Mouse (Mus musculus) thymus, adult 2 months (tissue): ENCODE results near the gene 4930578C19Rik.

Source experiments
- CTCF ChIP-seq: fragments of 200-500 bp; IDR thresholded peaks from 2 replicates; pipeline ENCODE4 v1.5.1; 2012; ENCODE audit warnings: mild to moderate bottlenecking, control low read depth, low read length, moderate library complexity, borderline replicate concordance; ENCODE audit not compliant: control insufficient read depth, poor library complexity, insufficient read depth; ENCODE audit errors: extremely low read depth
- POLR2A ChIP-seq: fragments of 200-500 bp; IDR thresholded peaks from 2 replicates; pipeline ENCODE4 v1.6.1; 2012; ENCODE audit warnings: mild to moderate bottlenecking, low read length, control low read depth, moderate library complexity; ENCODE audit not compliant: control insufficient read depth, poor library complexity, insufficient read depth; ENCODE audit errors: extremely low read depth

DNA sequence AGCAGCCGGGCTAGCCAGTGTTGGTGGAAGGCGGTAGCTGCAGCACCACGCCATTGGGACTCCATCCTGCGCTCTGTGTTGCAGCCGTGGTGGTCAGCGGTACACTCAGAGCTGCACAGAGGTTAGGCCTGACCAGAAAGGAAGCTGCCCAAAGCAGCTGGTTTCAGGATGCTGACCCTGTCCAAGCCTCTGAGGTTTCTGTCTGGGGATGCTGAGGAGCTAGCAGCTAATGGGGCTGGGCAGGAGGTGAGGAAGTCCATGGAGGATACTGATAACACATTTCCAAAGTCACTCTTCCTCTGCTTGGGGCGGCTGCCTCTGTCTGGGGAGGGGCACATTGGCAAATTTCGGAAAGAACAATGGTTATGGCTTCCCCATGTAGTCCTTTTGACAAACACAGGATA, at the start of gene 4930578C19Rik:
- TF ChIP-seq CTCF (no peak), POLR2A (no peak)
